Comparison of ENCODE assay signal across 10 mouse cellular contexts in the genomic region with DNA sequence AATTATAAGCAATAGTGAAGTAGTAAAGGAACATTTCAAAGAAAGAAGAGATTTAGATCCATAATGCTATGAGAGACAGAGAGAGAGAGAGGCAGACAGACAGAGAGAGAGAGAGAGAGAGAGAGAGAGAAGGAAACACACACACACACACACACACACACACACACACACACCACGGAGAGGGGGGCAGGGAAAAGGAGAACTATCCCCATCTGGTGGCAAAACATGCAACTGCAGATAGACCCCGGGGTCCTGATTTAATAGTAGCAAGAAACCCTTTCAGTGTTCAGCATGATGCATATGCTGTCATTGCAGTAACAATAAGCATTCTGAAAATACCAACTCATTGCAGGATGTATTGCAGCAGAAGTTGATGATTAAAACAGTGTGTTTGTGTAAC.
A peak's percentile ranks its signal among the peaks of the same experiment; 100 is the strongest.
DNase-seq lines count a peak whose midpoint lies in the region; ATAC-seq and TF ChIP-seq lines count a peak whose summit lies in the region.
"Had no signal": no experiment of that assay in that cellular context is flagged by ENCODE, and none has a peak within 500 bp of the region (broad histone marks: within the 10 kb centered on the region; RNA-seq: fewer than 3 reads in every experiment).

No protein-coding gene starts in this region.

- DNase-seq in cerebellum, postnatal 10 days: peak; percentile 45 to 51
- DNase-seq in cerebellum, adult 8-10 months: no peak
- DNase-seq in liver, postnatal 0 days: no peak
- DNase-seq in liver: no peak
- DNase-seq in forebrain, embryonic 10.5 days (ENCODE audit: extremely low spot score, low spot score): peak; percentile 35
- DNase-seq in thymus, postnatal 4 days: no peak

- no peak for TF ChIP-seq EP300 in liver, postnatal 0 days (IDR thresholded peaks at IDR 0.05; ENCODE audit: low read depth)

- TF ChIP-seq CTCF in liver, postnatal 0 days (IDR thresholded peaks at IDR 0.05; ENCODE audit: low read depth): peak; percentile 24

- ATAC-seq in liver, postnatal 0 days: no peak
- 0 out of 2 replicates have a peak, but pooled peaks have one; percentile 45 for ATAC-seq in midbrain, embryonic 13.5 days
- ATAC-seq in kidney, embryonic 15.5 days (replicated peaks; ENCODE audit: low FRiP score): no peak

- WGBS in liver, postnatal 0 days (ENCODE audit: insufficient replicate concordance): 23% methylated on average over 2 of the region's 2 CpGs
- WGBS in forebrain, embryonic 10.5 days: 57% methylated on average over 1 of the region's 2 CpGs
- WGBS in midbrain, embryonic 13.5 days: 18% methylated on average over 2 of the region's 2 CpGs
- WGBS in kidney, embryonic 15.5 days: 30% methylated on average over 2 of the region's 2 CpGs

- no peaks in the 10 kb centered on the region for H3K4me1 ChIP-seq in liver, postnatal 0 days (ENCODE audit: insufficient read depth)
- peaks cover 5% of the 10 kb centered on the region; the same call in 1 of the 2 replicates for H3K4me1 ChIP-seq in forebrain, embryonic 10.5 days
- no peaks in the 10 kb centered on the region for H3K4me1 ChIP-seq in midbrain, embryonic 13.5 days (replicated peaks)
- no peaks in the 10 kb centered on the region for H3K4me1 ChIP-seq in kidney, embryonic 15.5 days
- H3K4me1 ChIP-seq: embryonic facial prominence, embryonic 15.5 days had no signal

- H3K9ac ChIP-seq in liver, postnatal 0 days (replicated peaks): no peak overlapping the region
- no peak overlapping the region for H3K9ac ChIP-seq in midbrain, embryonic 13.5 days (replicated peaks)
- no peak overlapping the region for H3K9ac ChIP-seq in kidney, embryonic 15.5 days
- H3K9ac ChIP-seq: embryonic facial prominence, embryonic 15.5 days; lung, embryonic 15.5 days had no signal

- no peak overlapping the region for H3K4me3 ChIP-seq in liver, postnatal 0 days (ENCODE audit: low read depth, low read length)
- no peak overlapping the region for H3K4me3 ChIP-seq in forebrain, embryonic 10.5 days
- no peak overlapping the region for H3K4me3 ChIP-seq in midbrain, embryonic 13.5 days (replicated peaks)
- no peak overlapping the region for H3K4me3 ChIP-seq in kidney, embryonic 15.5 days (replicated peaks)
- H3K4me3 ChIP-seq: embryonic facial prominence, embryonic 15.5 days; lung, embryonic 15.5 days had no signal

- H3K36me3 ChIP-seq in liver, postnatal 0 days (replicated peaks; ENCODE audit: insufficient read depth, low read length): no peaks in the 10 kb centered on the region
- no peaks in the 10 kb centered on the region for H3K36me3 ChIP-seq in forebrain, embryonic 10.5 days (replicated peaks)
- peaks cover 9% of the 10 kb centered on the region; the same call in 1 of the 2 replicates for H3K36me3 ChIP-seq in midbrain, embryonic 13.5 days
- H3K36me3 ChIP-seq in kidney, embryonic 15.5 days: no peaks in the 10 kb centered on the region
- H3K36me3 ChIP-seq: embryonic facial prominence, embryonic 15.5 days; lung, embryonic 15.5 days had no signal

- H3K4me2 ChIP-seq in liver, postnatal 0 days (ENCODE audit: low read depth, low read length): no peak overlapping the region
- no peak overlapping the region for H3K4me2 ChIP-seq in midbrain, embryonic 13.5 days (replicated peaks)
- no peak overlapping the region for H3K4me2 ChIP-seq in kidney, embryonic 15.5 days
- H3K4me2 ChIP-seq: embryonic facial prominence, embryonic 15.5 days; lung, embryonic 15.5 days had no signal

- H3K27ac ChIP-seq in liver, postnatal 0 days (ENCODE audit: low read depth): no peak overlapping the region
- no peak overlapping the region for H3K27ac ChIP-seq in forebrain, embryonic 10.5 days
- H3K27ac ChIP-seq in midbrain, embryonic 13.5 days: no peak overlapping the region
- no peak overlapping the region for H3K27ac ChIP-seq in kidney, embryonic 15.5 days
- H3K27ac ChIP-seq: embryonic facial prominence, embryonic 15.5 days; lung, embryonic 15.5 days had no signal

- H3K27me3 ChIP-seq in liver, postnatal 0 days (ENCODE audit: insufficient read depth, low read length): no peaks in the 10 kb centered on the region
- H3K27me3 ChIP-seq in forebrain, embryonic 10.5 days (ENCODE audit: poor library complexity, severe bottlenecking): no peaks in the 10 kb centered on the region
- H3K27me3 ChIP-seq in midbrain, embryonic 13.5 days: no peaks in the 10 kb centered on the region
- H3K27me3 ChIP-seq in kidney, embryonic 15.5 days: no peaks in the 10 kb centered on the region
- H3K27me3 ChIP-seq: embryonic facial prominence, embryonic 15.5 days; lung, embryonic 15.5 days had no signal

- H3K9me3 ChIP-seq in liver, postnatal 0 days (ENCODE audit: low read length): no peaks in the 10 kb centered on the region
- H3K9me3 ChIP-seq in forebrain, embryonic 10.5 days: peaks cover 2% of the 10 kb centered on the region; the same call in 1 of the 2 replicates
- H3K9me3 ChIP-seq in midbrain, embryonic 13.5 days: no peaks in the 10 kb centered on the region; the same call in 1 of the 2 replicates
- peaks cover 5% of the 10 kb centered on the region; the same call in 1 of the 2 replicates for H3K9me3 ChIP-seq in kidney, embryonic 15.5 days (replicated peaks)
- H3K9me3 ChIP-seq: embryonic facial prominence, embryonic 15.5 days; lung, embryonic 15.5 days had no signal

Comparison
In these comparisons a context has a peak if more than half of its experiments do, and no peak if none do; other contexts are left out.
1. DNase-seq: peak in cerebellum, postnatal 10 days (2 of 2) and forebrain, embryonic 10.5 days (single experiment); none in cerebellum, adult 8-10 months (single experiment), liver, postnatal 0 days (single experiment), liver (single experiment) and thymus, postnatal 4 days (single experiment).